Mouse (Mus musculus) small intestine, adult 10 weeks (tissue): ENCODE data around the gene Dthd1. TPM values are rescaled to one million over a fixed set of nuclear protein-coding genes. Genes with fewer than 3 reads are reported as not detected.

Experiments
- polyA plus RNA-seq: library from polyadenylated mRNA; stranded (reverse); fragments of 350-450 nt; fragmentation: Illumina TruSeq; extraction: RNeasy Lipid Tissue Mini Kit (QIAGEN cat#74804); gene quantifications from one replicate; pipeline ENCODE4 v1.2.3, GENCODE M21; 2014; ENCODE audit warnings: low replicate concordance

Dthd1 gene
- polyA plus RNA-seq = not detected

DNA sequence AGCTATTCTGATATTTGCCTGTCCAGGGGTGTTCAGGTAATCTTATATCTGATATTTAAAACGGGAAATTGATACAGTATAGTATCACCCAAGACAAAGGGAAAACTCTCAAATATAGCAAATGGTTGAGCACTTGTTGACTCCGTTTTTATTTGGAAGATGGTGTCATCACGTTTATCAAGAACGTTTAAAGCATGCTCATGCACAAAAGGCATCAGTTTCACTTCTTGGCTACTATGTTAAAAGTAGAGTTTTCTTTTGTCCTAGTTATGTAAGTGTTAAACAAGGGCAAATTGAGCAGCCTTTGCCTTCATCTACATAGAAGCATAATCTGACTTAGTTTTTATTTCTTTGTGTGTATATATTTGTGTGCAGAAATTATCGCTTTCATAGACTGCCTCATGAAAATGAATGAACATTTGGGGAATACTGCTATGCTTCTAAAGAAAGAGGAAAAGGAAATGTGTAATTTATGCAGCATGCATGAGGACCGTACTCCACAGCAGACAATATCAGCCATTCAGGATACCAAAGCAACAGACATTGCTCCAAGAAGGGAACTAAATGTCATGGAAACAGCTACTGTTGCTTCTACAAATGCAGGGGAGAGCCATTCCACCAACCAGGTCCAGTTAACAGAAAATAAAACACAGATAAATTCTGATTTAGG is at the start of gene Dthd1:
Gene Dthd1 (plus strand): TSS at position 422 of the 670 bp plus-strand sequence.

DNA sequence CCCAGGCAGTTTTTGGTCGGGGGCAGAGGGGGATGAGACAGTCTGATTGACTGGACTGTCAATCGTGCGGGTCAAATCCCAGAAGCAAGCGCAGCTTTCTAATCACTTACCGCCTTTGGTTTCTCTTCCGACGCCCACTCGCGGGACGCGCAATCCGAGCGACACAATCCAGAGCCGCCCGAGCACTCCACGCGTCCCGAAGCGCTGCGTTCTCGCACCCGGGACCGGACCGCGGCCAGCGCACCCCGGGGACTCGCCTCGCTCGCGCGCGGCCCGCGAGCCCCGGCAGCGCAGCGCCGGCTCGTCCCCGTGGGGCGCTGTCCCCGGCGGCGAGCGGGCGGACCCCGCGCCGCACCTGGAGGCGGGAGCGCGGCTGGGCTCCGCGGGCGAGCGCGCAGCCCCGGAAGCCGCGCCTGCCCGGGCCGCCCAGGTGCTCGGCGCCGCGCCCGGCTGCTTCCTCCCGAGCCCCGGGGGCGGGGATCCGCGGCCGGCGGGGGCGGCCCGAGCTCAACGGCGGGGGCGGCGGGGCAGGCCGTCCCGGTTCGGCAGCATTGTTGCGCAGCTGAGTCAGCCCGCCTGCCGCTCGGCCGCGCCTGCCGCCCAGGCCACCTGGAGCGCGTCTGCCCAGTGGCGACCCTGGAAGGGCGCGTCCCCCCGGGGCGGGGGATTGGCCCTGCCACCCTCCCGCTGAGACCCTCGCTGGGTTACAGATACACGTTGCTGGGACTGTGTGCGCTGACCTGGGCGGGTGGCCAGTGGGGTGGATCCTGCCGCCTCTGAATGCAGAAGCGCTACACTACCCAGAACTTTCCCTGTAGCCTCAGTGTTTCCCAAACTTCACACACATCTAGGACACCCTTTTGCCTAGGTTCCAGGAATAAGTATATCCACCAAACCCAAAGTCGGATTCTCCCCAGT is 47.6 kb upstream of the Dthd1 start, which contains the start of gene Arap2:
Gene Arap2 (minus strand): TSS at position 376 of the 918 bp plus-strand sequence.

Other genes with a start within 250 kb of the Dthd1 start
- gene Arap2, start 47.7 kb upstream of the Dthd1 start, polyA plus RNA-seq = 90.2 TPM